Mouse (Mus musculus): ENCODE data around the gene Slc9c1.

DNA sequence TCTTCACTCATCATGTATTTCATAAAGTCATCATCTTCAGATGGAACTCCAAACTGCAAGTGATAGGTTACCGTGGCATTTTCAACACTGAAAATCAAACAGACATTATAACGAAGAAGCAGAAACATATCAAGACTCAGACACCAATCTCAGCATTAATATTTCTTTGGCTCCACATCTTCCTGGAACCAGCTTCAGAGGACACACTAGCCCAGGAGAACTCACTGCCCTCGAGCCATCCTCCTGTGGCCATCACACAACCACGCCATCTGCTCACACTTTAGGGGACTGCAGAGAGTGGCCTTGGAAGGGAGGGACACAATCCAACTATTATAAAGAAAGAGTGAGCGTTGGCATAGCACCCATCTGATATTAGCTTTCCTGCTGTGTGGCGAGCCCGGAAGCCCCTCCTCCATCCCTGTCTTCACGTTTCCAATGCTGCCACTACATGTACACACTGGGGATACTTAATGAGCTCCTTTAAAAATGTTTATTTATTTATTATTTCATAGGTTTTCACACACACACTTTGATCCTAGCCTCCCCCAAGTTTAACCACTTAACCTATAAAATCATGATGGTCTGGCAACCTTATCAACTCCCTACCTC, 94.5 kb downstream of the Slc9c1 start:
- no peak for TF ChIP-seq CTCF (conservative IDR thresholded peaks at IDR 0.05; ENCODE audit: low read length)
- TF ChIP-seq POU5F1 (IDR thresholded peaks at IDR 0.05; ENCODE audit: borderline replicate concordance, low read length): no peak
- no peak for TF ChIP-seq NANOG (IDR thresholded peaks at IDR 0.05; ENCODE audit: borderline replicate concordance, low read length)

Measured in E14TG2a.4 (cell line).